Mouse (Mus musculus) lung, adult 2 months (tissue): ENCODE measurements around the gene Prpf39.

ENCODE experiments used
- CTCF ChIP-seq: fragments of 200-500 bp; IDR thresholded peaks from 2 replicates; pipeline ENCODE4 v1.5.1; 2011; ENCODE audit warnings: mild to moderate bottlenecking, low read length, control low read depth; ENCODE audit not compliant: insufficient read depth
- POLR2A ChIP-seq: fragments of 200-500 bp; IDR thresholded peaks from 2 replicates; pipeline ENCODE4 v1.6.1; 2011; ENCODE audit warnings: low read depth, mild to moderate bottlenecking, control low read depth, low read length, borderline replicate concordance; ENCODE audit errors: extremely low read depth

GRCm38 (mm10) chr12:65073611-65074178 lies 37.6 kb downstream of the Prpf39 start, which contains the start of gene Fkbp3:
- TF ChIP-seq CTCF (no peak), POLR2A (peak; percentile 81; the same call in 1 of the 2 replicates)
